Mouse (Mus musculus): ENCODE measurements at regions not wholly inside any gene's neighbourhood (a gene's known extent, or its start where the extent isn't known, plus 50 kb on each side); places are given as distances from the start of the nearest gene placed in this dataset.

GRCm38 (mm10) chr8:40150911-40151797 lies 523.7 kb upstream of the Adam24 start:
- H3K9ac ChIP-seq (replicated peaks; ENCODE audit: low read length) = peak overlapping the region; percentile 55; the same call in 1 of the 2 replicates
- no peaks in the 10 kb centered on the region for H3K36me3 ChIP-seq (ENCODE audit: insufficient read depth, low read length)
- ATAC-seq (ENCODE audit: low FRiP score, low TSS enrichment) = peak; percentile 78; the same call in 1 of the 2 replicates
- peak overlapping the region; percentile 36 for H3K4me3 ChIP-seq (ENCODE audit: low read length)
- no peak overlapping the region for H3K27ac ChIP-seq (ENCODE audit: low read length)
- peak overlapping the region; percentile 54 for H3K4me2 ChIP-seq (replicated peaks; ENCODE audit: low read depth, low read length)
- H3K9me3 ChIP-seq (ENCODE audit: low read length) = no peaks in the 10 kb centered on the region
- 0 out of 2 replicates have a peak, but pooled peaks cover 4% of the 10 kb centered on the region for H3K4me1 ChIP-seq (ENCODE audit: insufficient read depth, low read length)
- WGBS = 16% methylated on average over 21 of the region's 21 CpGs
- H3K27me3 ChIP-seq (ENCODE audit: insufficient read depth, low read length) = no peaks in the 10 kb centered on the region

GRCm38 (mm10) chr8:40152451-40152850 lies 522.4 kb upstream of the Adam24 start:
- Histone ChIP-seq H3K36me3 (ENCODE audit: insufficient read depth, low read length) (no peaks in the 10 kb centered on the region), H3K4me2 (replicated peaks; ENCODE audit: low read depth, low read length) (no peak overlapping the region), H3K4me1 (ENCODE audit: insufficient read depth, low read length) (0 out of 2 replicates have a peak, but pooled peaks cover 4% of the 10 kb centered on the region), H3K9me3 (ENCODE audit: low read length) (no peaks in the 10 kb centered on the region), H3K9ac (replicated peaks; ENCODE audit: low read length) (no peak overlapping the region), H3K4me3 (ENCODE audit: low read length) (no peak overlapping the region), H3K27ac (ENCODE audit: low read length) (no peak overlapping the region), H3K27me3 (ENCODE audit: insufficient read depth, low read length) (no peaks in the 10 kb centered on the region)
- ATAC-seq (ENCODE audit: low FRiP score, low TSS enrichment) = no peak
- 70% methylated on average over 2 of the region's 2 CpGs for WGBS

- H3K27me3 ChIP-seq (ENCODE audit: insufficient read depth, low read length) = no peaks in the 10 kb centered on the region
- no peaks in the 10 kb centered on the region for H3K36me3 ChIP-seq (ENCODE audit: insufficient read depth, low read length)
- no peak overlapping the region for H3K9ac ChIP-seq (replicated peaks; ENCODE audit: low read length)
- 48% methylated on average over 17 of the region's 17 CpGs for WGBS
- no peaks in the 10 kb centered on the region for H3K9me3 ChIP-seq (ENCODE audit: low read length)
- peak; percentile 23; the same call in 1 of the 2 replicates for ATAC-seq (ENCODE audit: low FRiP score, low TSS enrichment)
- H3K4me1 ChIP-seq (ENCODE audit: insufficient read depth, low read length) = no peaks in the 10 kb centered on the region
- peak overlapping the region; percentile 46 for H3K4me2 ChIP-seq (replicated peaks; ENCODE audit: low read depth, low read length)
- peak overlapping the region; percentile 1; the same call in 1 of the 2 replicates for H3K4me3 ChIP-seq (ENCODE audit: low read length)
- H3K27ac ChIP-seq (ENCODE audit: low read length) = no peak overlapping the region
Measured at GRCm38 (mm10) chr8:40186715-40187583, 487.9 kb upstream of the Adam24 start.

- no peak overlapping the region for H3K4me2 ChIP-seq (replicated peaks; ENCODE audit: low read depth, low read length)
- H3K27me3 ChIP-seq (ENCODE audit: insufficient read depth, low read length) = no peaks in the 10 kb centered on the region
- no peaks in the 10 kb centered on the region for H3K4me1 ChIP-seq (ENCODE audit: insufficient read depth, low read length)
- 2% methylated on average over 5 of the region's 5 CpGs for WGBS
- no peak for ATAC-seq (ENCODE audit: low FRiP score, low TSS enrichment)
- H3K9ac ChIP-seq (replicated peaks; ENCODE audit: low read length) = no peak overlapping the region
- H3K4me3 ChIP-seq (ENCODE audit: low read length) = no peak overlapping the region
- H3K27ac ChIP-seq (ENCODE audit: low read length) = no peak overlapping the region
- H3K9me3 ChIP-seq (ENCODE audit: low read length) = no peaks in the 10 kb centered on the region
- no peaks in the 10 kb centered on the region for H3K36me3 ChIP-seq (ENCODE audit: insufficient read depth, low read length)
Measured at GRCm38 (mm10) chr8:40187584-40187934, 487.3 kb upstream of the Adam24 start.

- Histone ChIP-seq H3K4me3 (ENCODE audit: low read length) (no peak overlapping the region), H3K27ac (ENCODE audit: low read length) (no peak overlapping the region), H3K27me3 (ENCODE audit: insufficient read depth, low read length) (no peaks in the 10 kb centered on the region), H3K4me2 (replicated peaks; ENCODE audit: low read depth, low read length) (no peak overlapping the region), H3K9ac (replicated peaks; ENCODE audit: low read length) (no peak overlapping the region), H3K36me3 (ENCODE audit: insufficient read depth, low read length) (no peaks in the 10 kb centered on the region), H3K4me1 (ENCODE audit: insufficient read depth, low read length) (no peaks in the 10 kb centered on the region), H3K9me3 (ENCODE audit: low read length) (no peaks in the 10 kb centered on the region)
- ATAC-seq (ENCODE audit: low FRiP score, low TSS enrichment) = no peak
Measured at GRCm38 (mm10) chr8:40192266-40192665, 482.6 kb upstream of the Adam24 start.

- Histone ChIP-seq H3K27me3 (ENCODE audit: insufficient read depth, low read length) (no peaks in the 10 kb centered on the region), H3K9me3 (ENCODE audit: low read length) (no peaks in the 10 kb centered on the region), H3K4me3 (ENCODE audit: low read length) (no peak overlapping the region), H3K4me1 (ENCODE audit: insufficient read depth, low read length) (no peaks in the 10 kb centered on the region), H3K27ac (ENCODE audit: low read length) (no peak overlapping the region), H3K4me2 (replicated peaks; ENCODE audit: low read depth, low read length) (no peak overlapping the region), H3K9ac (replicated peaks; ENCODE audit: low read length) (no peak overlapping the region), H3K36me3 (ENCODE audit: insufficient read depth, low read length) (no peaks in the 10 kb centered on the region)
- WGBS = 41% methylated on average over 1 of the region's 1 CpGs
- no peak for ATAC-seq (ENCODE audit: low FRiP score, low TSS enrichment)
Measured at GRCm38 (mm10) chr8:40193148-40193547, 481.7 kb upstream of the Adam24 start.

- Histone ChIP-seq H3K27me3 (ENCODE audit: insufficient read depth, low read length) (no peaks in the 10 kb centered on the region), H3K4me3 (ENCODE audit: low read length) (no peak overlapping the region), H3K4me2 (replicated peaks; ENCODE audit: low read depth, low read length) (no peak overlapping the region), H3K9me3 (ENCODE audit: low read length) (no peaks in the 10 kb centered on the region), H3K4me1 (ENCODE audit: insufficient read depth, low read length) (no peaks in the 10 kb centered on the region), H3K27ac (ENCODE audit: low read length) (no peak overlapping the region), H3K36me3 (ENCODE audit: insufficient read depth, low read length) (no peaks in the 10 kb centered on the region), H3K9ac (replicated peaks; ENCODE audit: low read length) (no peak overlapping the region)
- WGBS = 84% methylated on average over 4 of the region's 4 CpGs
- no peak for ATAC-seq (ENCODE audit: low FRiP score, low TSS enrichment)
Measured at GRCm38 (mm10) chr8:40210871-40211270, 464.0 kb upstream of the Adam24 start.

- no peaks in the 10 kb centered on the region for H3K27me3 ChIP-seq (ENCODE audit: insufficient read depth, low read length)
- H3K4me1 ChIP-seq (ENCODE audit: insufficient read depth, low read length) = no peaks in the 10 kb centered on the region
- no peak overlapping the region for H3K4me3 ChIP-seq (ENCODE audit: low read length)
- no peak overlapping the region for H3K9ac ChIP-seq (replicated peaks; ENCODE audit: low read length)
- no peaks in the 10 kb centered on the region for H3K36me3 ChIP-seq (ENCODE audit: insufficient read depth, low read length)
- no peak for ATAC-seq (ENCODE audit: low FRiP score, low TSS enrichment)
- no peaks in the 10 kb centered on the region for H3K9me3 ChIP-seq (ENCODE audit: low read length)
- H3K27ac ChIP-seq (ENCODE audit: low read length) = no peak overlapping the region
- H3K4me2 ChIP-seq (replicated peaks; ENCODE audit: low read depth, low read length) = no peak overlapping the region
- 43% methylated on average over 4 of the region's 4 CpGs for WGBS
Measured at GRCm38 (mm10) chr8:40223521-40223920, 451.4 kb upstream of the Adam24 start.

GRCm38 (mm10) chr8:40227262-40227661 lies 447.6 kb upstream of the Adam24 start:
- Histone ChIP-seq H3K27me3 (ENCODE audit: insufficient read depth, low read length) (no peaks in the 10 kb centered on the region), H3K4me2 (replicated peaks; ENCODE audit: low read depth, low read length) (no peak overlapping the region), H3K9ac (replicated peaks; ENCODE audit: low read length) (no peak overlapping the region), H3K4me1 (ENCODE audit: insufficient read depth, low read length) (no peaks in the 10 kb centered on the region), H3K36me3 (ENCODE audit: insufficient read depth, low read length) (no peaks in the 10 kb centered on the region), H3K4me3 (ENCODE audit: low read length) (no peak overlapping the region), H3K27ac (ENCODE audit: low read length) (no peak overlapping the region), H3K9me3 (ENCODE audit: low read length) (no peaks in the 10 kb centered on the region)
- 67% methylated on average over 1 of the region's 1 CpGs for WGBS
- ATAC-seq (ENCODE audit: low FRiP score, low TSS enrichment) = no peak

Measured in kidney, embryonic 16.5 days (tissue).